In the genomic region with DNA sequence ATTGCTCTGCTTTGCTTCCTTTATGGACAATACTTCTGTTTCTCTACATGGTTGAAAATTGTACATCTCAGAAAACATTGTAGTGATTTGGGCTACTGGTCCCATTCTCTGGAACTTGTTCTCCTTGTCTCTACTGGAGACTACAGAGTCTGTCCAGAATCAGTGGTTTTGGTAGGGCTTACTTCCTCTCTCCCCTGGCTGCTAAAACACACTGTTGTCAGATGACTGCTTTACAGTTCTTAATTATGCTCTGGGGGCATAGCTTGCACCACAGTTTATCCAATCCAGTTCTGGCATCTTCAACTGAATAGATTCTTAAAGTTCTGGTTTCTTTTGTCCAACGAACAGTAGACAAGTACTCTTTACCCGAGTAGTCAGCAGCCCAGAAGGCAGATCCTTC, we compare ENCODE assay signal across 12 mouse cellular contexts.
"Had no signal": no experiment of that assay in that cellular context is flagged by ENCODE, and none has a peak within 500 bp of the region (broad histone marks: within the 10 kb centered on the region; RNA-seq: fewer than 3 reads in every experiment).

No protein-coding gene starts in this region.

- H3K27me3 ChIP-seq: kidney, embryonic 15.5 days; limb, embryonic 15.5 days; liver, embryonic 12.5 days; neural tube, embryonic 12.5 days; stomach, embryonic 15.5 days had no signal

- H3K27ac ChIP-seq: kidney, embryonic 15.5 days; limb, embryonic 15.5 days; liver, embryonic 12.5 days; neural tube, embryonic 12.5 days; stomach, embryonic 15.5 days had no signal

- H3K4me1 ChIP-seq: kidney, embryonic 15.5 days; limb, embryonic 15.5 days; neural tube, embryonic 12.5 days had no signal

- ATAC-seq: liver, embryonic 12.5 days had no signal

- H3K4me3 ChIP-seq: kidney, embryonic 15.5 days; limb, embryonic 15.5 days; liver, embryonic 12.5 days; neural tube, embryonic 12.5 days; stomach, embryonic 15.5 days had no signal

- H3K9me3 ChIP-seq: kidney, embryonic 15.5 days; limb, embryonic 15.5 days; liver, embryonic 12.5 days; neural tube, embryonic 12.5 days; stomach, embryonic 15.5 days had no signal

- H3K9ac ChIP-seq: kidney, embryonic 15.5 days; limb, embryonic 15.5 days; liver, embryonic 12.5 days; lung, embryonic 14.5 days; neural tube, embryonic 12.5 days; stomach, embryonic 15.5 days had no signal

- H3K36me3 ChIP-seq: kidney, embryonic 15.5 days; limb, embryonic 15.5 days; liver, embryonic 12.5 days; neural tube, embryonic 12.5 days; stomach, embryonic 15.5 days had no signal

- DNase-seq: kidney, adult 18-20 months; kidney, postnatal 14 days; lung, embryonic 14.5 days; lung, postnatal 10 days; lung, postnatal 4 days; midbrain, embryonic 14.5 days; thymus, postnatal 36 days had no signal
